Mouse (Mus musculus) heart, postnatal 0 days (tissue): ENCODE results near the gene Sepsecs. TPM values are rescaled to one million over a fixed set of nuclear protein-coding genes. Genes with fewer than 3 reads are reported as not detected.
"Not testable (repeated sequence)": the region's sequence is repeated elsewhere in the genome, so short reads cannot be mapped to it uniquely, and the experiment has no call there.

Source experiments
- ATAC-seq: fragments of 200-750 bp; cut with Nextera tagmentation; 2 replicates; pipeline ENCODE4 v1.8.0; 2017; ENCODE audit warnings: low read depth, moderate number of reproducible peaks, moderate library complexity; ENCODE audit not compliant: insufficient read depth
- DNase-seq: peaks from one replicate; pipeline ENCODE4 v3.0.0-alpha.2; 2016; ENCODE audit warnings: low spot score
- H3K27ac ChIP-seq: fragments of 300-500 bp; sonication (generic); 2 replicates; pipeline ENCODE4 v1.5.1; 2014; ENCODE audit warnings: low read depth, mild to moderate bottlenecking
- H3K27me3 ChIP-seq: fragments of 300-500 bp; sonication (generic); 2 replicates; pipeline ENCODE4 v1.6.1; 2014; ENCODE audit warnings: low read length, mixed read lengths; ENCODE audit not compliant: control insufficient read depth, insufficient read depth
- H3K36me3 ChIP-seq: fragments of 300-500 bp; sonication (generic); replicated peaks from 2 replicates; pipeline ENCODE4 v1.6.1; 2014; ENCODE audit warnings: low read length, mixed read lengths; ENCODE audit not compliant: control insufficient read depth, insufficient read depth
- H3K4me1 ChIP-seq: fragments of 300-500 bp; sonication (generic); 2 replicates; pipeline ENCODE4 v1.6.1; 2014; ENCODE audit warnings: antibody characterized with exemption; ENCODE audit not compliant: control insufficient read depth, insufficient read depth
- H3K4me2 ChIP-seq: fragments of 300-500 bp; sonication (generic); 2 replicates; pipeline ENCODE4 v1.6.1; 2014; ENCODE audit warnings: low read depth, mild to moderate bottlenecking, low read length, moderate library complexity
- H3K4me3 ChIP-seq: fragments of 300-500 bp; sonication (generic); 2 replicates; pipeline ENCODE4 v1.5.1; 2014; ENCODE audit warnings: low read depth, low read length
- H3K9ac ChIP-seq: fragments of 300-500 bp; sonication (generic); replicated peaks from 2 replicates; pipeline ENCODE4 v1.6.1; 2014; ENCODE audit warnings: low read depth, low read length, mixed read lengths
- H3K9me3 ChIP-seq: fragments of 300-500 bp; sonication (generic); replicated peaks from 2 replicates; pipeline ENCODE4 v1.6.1; 2016; ENCODE audit warnings: low read length; ENCODE audit not compliant: control insufficient read depth
- CTCF ChIP-seq: IDR thresholded peaks from 2 replicates; pipeline ENCODE4 v1.5.1; 2016; ENCODE audit warnings: antibody characterized with exemption, control low read depth, low read depth
- EP300 ChIP-seq: IDR thresholded peaks from 2 replicates; pipeline ENCODE4 v1.6.1; 2016; ENCODE audit warnings: antibody characterized with exemption, low read depth
- WGBS: fragments of 180-500 bp; shearing (Covaris S2); extraction: QIAGEN DNeasy Blood & Tissue Kit; methylation state at CpG from one replicate; pipeline ENCODE4 v1.1.7; 2014; 5-methylcytosine and 5-hydroxymethylcytosine counted together
- polyA plus RNA-seq: library from polyadenylated mRNA; unstranded; fragments of >200 nt; fragmentation: Nextera tagmentation; extraction: Ambion mirVana; gene quantifications from 2 replicates; pipeline ENCODE4 v1.2.1, GENCODE M21; 2015
- total RNA-seq: library from RNA; depleted of rRNA; stranded (reverse); fragments of >200 nt; gene quantifications from 2 replicates; pipeline ENCODE4 v1.2.3, GENCODE M21; 2014; ENCODE audit warnings: low replicate concordance; rRNA removed

Sepsecs gene
- 6.5 and 6.9 TPM in 2 replicates for total RNA-seq
- 4.9 and 5.7 TPM in 2 replicates for polyA plus RNA-seq

GRCm38 (mm10) chr5:52669426-52670191, at the start of gene Sepsecs:
TSS of gene Sepsecs (minus strand) at chr5:52669708.
- Histone ChIP-seq H3K4me1 (peaks cover 5% of the 10 kb centered on the region), H3K4me3 (peak within 1 kb of the TSS; percentile 89), H3K36me3 (peaks cover 10% of the 10 kb centered on the region), H3K9me3 (no peaks in the 10 kb centered on the region), H3K9ac (peak within 1 kb of the TSS; percentile 82), H3K27me3 (no peaks in the 10 kb centered on the region), H3K4me2 (peak within 1 kb of the TSS; percentile 83), H3K27ac (peak within 1 kb of the TSS; percentile 73)
- WGBS: 4% methylated on average over 56 of the region's 56 CpGs
- ATAC-seq (peak; percentile 95), DNase-seq (peak; percentile 89)
- TF ChIP-seq EP300 (no peak), CTCF (0 out of 2 replicates have a peak, but pooled peaks have one; percentile 4)

GRCm38 (mm10) chr5:52716742-52717448, 47.4 kb upstream of the Sepsecs start:
- H3K4me1 ChIP-seq: no peaks in the 10 kb centered on the region
- H3K36me3 ChIP-seq: no peaks in the 10 kb centered on the region
- 70% methylated on average over 5 of the region's 5 CpGs for WGBS
- no peak overlapping the region for H3K4me3 ChIP-seq
- TF ChIP-seq EP300 (no peak), CTCF (no peak)
- no peaks in the 10 kb centered on the region for H3K9me3 ChIP-seq
- no peak overlapping the region for H3K27ac ChIP-seq
- no peak for ATAC-seq
- H3K27me3 ChIP-seq: no peaks in the 10 kb centered on the region; the same call in 1 of the 2 replicates
- no peak for DNase-seq
- H3K4me2 ChIP-seq: no peak overlapping the region
- H3K9ac ChIP-seq: no peak overlapping the region

- H3K36me3 ChIP-seq: no peaks in the 10 kb centered on the region
- ATAC-seq (no peak), DNase-seq (no peak)
- TF ChIP-seq EP300 (no peak), CTCF (no peak)
- H3K4me2 ChIP-seq: no peak overlapping the region
- H3K4me3 ChIP-seq: no peak overlapping the region
- H3K9ac ChIP-seq: no peak overlapping the region
- H3K9me3 ChIP-seq: no peaks in the 10 kb centered on the region
- H3K27ac ChIP-seq: no peak overlapping the region
- no peaks in the 10 kb centered on the region for H3K27me3 ChIP-seq
- no peaks in the 10 kb centered on the region for H3K4me1 ChIP-seq
Observed at GRCm38 (mm10) chr5:52712704-52713103, 43.2 kb upstream of the Sepsecs start.

GRCm38 (mm10) chr5:52704562-52704961, 35.1 kb upstream of the Sepsecs start:
- 59% methylated on average over 4 of the region's 4 CpGs for WGBS
- Histone ChIP-seq H3K4me3 (no peak overlapping the region), H3K4me1 (no peaks in the 10 kb centered on the region), H3K27me3 (no peaks in the 10 kb centered on the region), H3K27ac (no peak overlapping the region), H3K36me3 (no peaks in the 10 kb centered on the region), H3K9ac (no peak overlapping the region), H3K9me3 (no peaks in the 10 kb centered on the region), H3K4me2 (no peak overlapping the region)
- no peak for ATAC-seq
- no peak for TF ChIP-seq CTCF
- no peak for TF ChIP-seq EP300
- DNase-seq: no peak

GRCm38 (mm10) chr5:52697882-52698440, 28.5 kb upstream of the Sepsecs start:
- not testable (repeated sequence) for H3K4me2 ChIP-seq, H3K27me3 ChIP-seq, H3K36me3 ChIP-seq, H3K4me1 ChIP-seq, DNase-seq, ATAC-seq, H3K27ac ChIP-seq, H3K9ac ChIP-seq, H3K9me3 ChIP-seq, H3K4me3 ChIP-seq
- WGBS: 82% methylated on average over 7 of the region's 7 CpGs
